Mouse (Mus musculus) CH12.LX (cell line): Measurements from ENCODE around the gene Zfp609.
A peak's percentile ranks its signal among the peaks of the same experiment; 100 is the strongest.

Experiments
- CTCF ChIP-seq, 2 experiments: IDR thresholded peaks in 1 of 2; conservative IDR thresholded peaks in 1 of 2; 2 replicates each; pipeline ENCODE4 v1.5.1; 2011 to 2012; ENCODE audit warnings: low read depth in 2 of 2, low read length in 2 of 2, improper control_type of control experiment in 1 of 2, inconsistent platforms in 1 of 2, mild to moderate bottlenecking in 1 of 2, moderate library complexity in 1 of 2
- EP300 ChIP-seq: IDR thresholded peaks from 2 replicates; pipeline ENCODE4 v1.6.1; 2011; ENCODE audit warnings: low read length, improper control_type of control experiment
- POLR2A ChIP-seq: IDR thresholded peaks from 2 replicates; pipeline ENCODE4 v1.6.1; 2011; ENCODE audit warnings: low read depth, mild to moderate bottlenecking, improper control_type of control experiment, low read length
- ZC3H11A ChIP-seq: IDR thresholded peaks from 2 replicates; pipeline ENCODE4 v1.6.1; 2012; ENCODE audit warnings: low read depth, mild to moderate bottlenecking, inconsistent platforms, low read length, improper control_type of control experiment

- TF ChIP-seq POLR2A (no peak), ZC3H11A (no peak), CTCF (conservative IDR thresholded peaks at IDR 0.05 in 1 of 2, IDR thresholded peaks at IDR 0.05 in 1 of 2; ENCODE audit: low read depth in 2 of 2, low read length in 2 of 2) (peak; percentile 32 to 69; a peak in 3 of 4 replicates), EP300 (no peak)
These were observed 144.4 kb downstream of the Zfp609 start for GRCm38 (mm10) chr9:65682994-65683393.
